Mouse (Mus musculus): Measurements from ENCODE around the gene Plekhm3. TPM values are rescaled to one million over a fixed set of nuclear protein-coding genes. Genes with fewer than 3 reads are reported as not detected.

Plekhm3 gene
- total RNA-seq, 1 experiment = 9.8 TPM

- no peaks in the 10 kb centered on the region; the same call in 1 of the 2 replicates for H3K36me3 ChIP-seq (ENCODE audit: control insufficient read depth, insufficient read depth, low read length, poor library complexity, severe bottlenecking)
- peak; percentile 38 for DNase-seq (ENCODE audit: low read depth, low spot score)
- no peaks in the 10 kb centered on the region for H3K9me3 ChIP-seq (ENCODE audit: control insufficient read depth, insufficient read depth, low read depth, low read length)
- TF ChIP-seq CHD2 (IDR thresholded peaks at IDR 0.05; ENCODE audit: low read depth, low read length) = no peak
- H3K9ac ChIP-seq (ENCODE audit: insufficient read depth, low read depth, low read length, poor library complexity, severe bottlenecking) = no peak overlapping the region
- H3K4me3 ChIP-seq (ENCODE audit: insufficient read depth in 1 of 2, low read depth in 1 of 2, low read length in 2 of 2, poor library complexity in 1 of 2, severe bottlenecking in 1 of 2) = no peak overlapping the region
- in situ Hi-C loops (cut with MboI; ENCODE audit: low sequenced_read_pairs in 2 of 2, unreplicated experiment in 2 of 2) = no loop called here
- H3K4me1 ChIP-seq (ENCODE audit: control insufficient read depth in 2 of 2, insufficient read depth in 2 of 2, low read length in 2 of 2, poor library complexity in 1 of 2) = peaks cover 0 to 7% of the 10 kb centered on the region in 2 experiments; a peak in 2 of 4 replicates
- H3K27ac ChIP-seq (ENCODE audit: insufficient read depth, low read depth, low read length, poor library complexity, severe bottlenecking) = no peak overlapping the region
These were observed 39.6 kb downstream of the Plekhm3 start for GRCm38 (mm10) chr1:64916884-64917507.

- Histone ChIP-seq H3K36me3 (ENCODE audit: control insufficient read depth, insufficient read depth, low read length, poor library complexity, severe bottlenecking) (no peaks in the 10 kb centered on the region), H3K9ac (ENCODE audit: insufficient read depth, low read depth, low read length, poor library complexity, severe bottlenecking) (no peak overlapping the region), H3K27ac (ENCODE audit: insufficient read depth, low read depth, low read length, poor library complexity, severe bottlenecking) (no peak overlapping the region), H3K4me3 (ENCODE audit: insufficient read depth in 1 of 2, low read depth in 1 of 2, low read length in 2 of 2, poor library complexity in 1 of 2, severe bottlenecking in 1 of 2) (no peak overlapping the region), H3K4me1 (ENCODE audit: control insufficient read depth in 2 of 2, insufficient read depth in 2 of 2, low read length in 2 of 2, poor library complexity in 1 of 2) (peaks cover 0 to 7% of the 10 kb centered on the region in 2 experiments; a peak in 2 of 4 replicates), H3K9me3 (ENCODE audit: control insufficient read depth, insufficient read depth, low read depth, low read length) (no peaks in the 10 kb centered on the region)
- no peak for TF ChIP-seq CHD2 (IDR thresholded peaks at IDR 0.05; ENCODE audit: low read depth, low read length)
- TF ChIP-seq ZC3H11A (IDR thresholded peaks at IDR 0.05; ENCODE audit: borderline replicate concordance, low read depth, low read length) = no peak
- TF ChIP-seq ZNF384 (IDR thresholded peaks at IDR 0.05; ENCODE audit: low read depth, low read length) = no peak
- TF ChIP-seq HCFC1 (IDR thresholded peaks at IDR 0.05; ENCODE audit: borderline replicate concordance, insufficient read depth, low read length) = no peak
- TF ChIP-seq MAFK (IDR thresholded peaks at IDR 0.05; ENCODE audit: insufficient read depth, low read depth, low read length) = no peak
- in situ Hi-C loops (cut with MboI; ENCODE audit: low sequenced_read_pairs in 2 of 2, unreplicated experiment in 2 of 2) = no loop called here
- no peak for DNase-seq (ENCODE audit: low read depth, low spot score)
These were observed 42.3 kb downstream of the Plekhm3 start for GRCm38 (mm10) chr1:64914356-64914755.

GRCm38 (mm10) chr1:64907740-64908139, 48.9 kb downstream of the Plekhm3 start:
- TF ChIP-seq ZC3H11A (IDR thresholded peaks at IDR 0.05; ENCODE audit: borderline replicate concordance, low read depth, low read length) = no peak
- H3K4me1 ChIP-seq (ENCODE audit: control insufficient read depth in 2 of 2, insufficient read depth in 2 of 2, low read length in 2 of 2, poor library complexity in 1 of 2) = no peaks in the 10 kb centered on the region
- no peak overlapping the region for H3K27ac ChIP-seq (ENCODE audit: insufficient read depth, low read depth, low read length, poor library complexity, severe bottlenecking)
- in situ Hi-C loops (cut with MboI; ENCODE audit: low sequenced_read_pairs in 2 of 2, unreplicated experiment in 2 of 2) = no loop called here
- no peak for DNase-seq (ENCODE audit: low read depth, low spot score)
- H3K9me3 ChIP-seq (ENCODE audit: control insufficient read depth, insufficient read depth, low read depth, low read length) = no peaks in the 10 kb centered on the region
- no peak overlapping the region for H3K4me3 ChIP-seq (ENCODE audit: insufficient read depth in 1 of 2, low read depth in 1 of 2, low read length in 2 of 2, poor library complexity in 1 of 2, severe bottlenecking in 1 of 2)
- no peaks in the 10 kb centered on the region for H3K36me3 ChIP-seq (ENCODE audit: control insufficient read depth, insufficient read depth, low read length, poor library complexity, severe bottlenecking)
- H3K9ac ChIP-seq (ENCODE audit: insufficient read depth, low read depth, low read length, poor library complexity, severe bottlenecking) = no peak overlapping the region

GRCm38 (mm10) chr1:64906226-64906625, 50.4 kb downstream of the Plekhm3 start:
- Histone ChIP-seq H3K27ac (ENCODE audit: insufficient read depth, low read depth, low read length, poor library complexity, severe bottlenecking) (no peak overlapping the region), H3K9ac (ENCODE audit: insufficient read depth, low read depth, low read length, poor library complexity, severe bottlenecking) (no peak overlapping the region), H3K9me3 (ENCODE audit: control insufficient read depth, insufficient read depth, low read depth, low read length) (no peaks in the 10 kb centered on the region), H3K36me3 (ENCODE audit: control insufficient read depth, insufficient read depth, low read length, poor library complexity, severe bottlenecking) (no peaks in the 10 kb centered on the region), H3K4me3 (ENCODE audit: insufficient read depth in 1 of 2, low read depth in 1 of 2, low read length in 2 of 2, poor library complexity in 1 of 2, severe bottlenecking in 1 of 2) (no peak overlapping the region), H3K4me1 (ENCODE audit: control insufficient read depth in 2 of 2, insufficient read depth in 2 of 2, low read length in 2 of 2, poor library complexity in 1 of 2) (no peaks in the 10 kb centered on the region)
- no peak for DNase-seq (ENCODE audit: low read depth, low spot score)
- TF ChIP-seq ZC3H11A (IDR thresholded peaks at IDR 0.05; ENCODE audit: borderline replicate concordance, low read depth, low read length) (no peak), HCFC1 (IDR thresholded peaks at IDR 0.05; ENCODE audit: borderline replicate concordance, insufficient read depth, low read length) (no peak), ZNF384 (IDR thresholded peaks at IDR 0.05; ENCODE audit: low read depth, low read length) (no peak), MAFK (IDR thresholded peaks at IDR 0.05; ENCODE audit: insufficient read depth, low read depth, low read length) (no peak), CHD2 (IDR thresholded peaks at IDR 0.05; ENCODE audit: low read depth, low read length) (no peak)
- in situ Hi-C loops (cut with MboI; ENCODE audit: low sequenced_read_pairs in 2 of 2, unreplicated experiment in 2 of 2) = no loop called here

GRCm38 (mm10) chr1:64903415-64903814, 53.2 kb downstream of the Plekhm3 start:
- H3K9ac ChIP-seq (ENCODE audit: insufficient read depth, low read depth, low read length, poor library complexity, severe bottlenecking) = no peak overlapping the region
- TF ChIP-seq HCFC1 (IDR thresholded peaks at IDR 0.05; ENCODE audit: borderline replicate concordance, insufficient read depth, low read length) = no peak
- TF ChIP-seq MAFK (IDR thresholded peaks at IDR 0.05; ENCODE audit: insufficient read depth, low read depth, low read length) = no peak
- TF ChIP-seq ZC3H11A (IDR thresholded peaks at IDR 0.05; ENCODE audit: borderline replicate concordance, low read depth, low read length) = no peak
- TF ChIP-seq ZNF384 (IDR thresholded peaks at IDR 0.05; ENCODE audit: low read depth, low read length) = no peak
- TF ChIP-seq CHD2 (IDR thresholded peaks at IDR 0.05; ENCODE audit: low read depth, low read length) = no peak
- no peaks in the 10 kb centered on the region for H3K4me1 ChIP-seq (ENCODE audit: control insufficient read depth in 2 of 2, insufficient read depth in 2 of 2, low read length in 2 of 2, poor library complexity in 1 of 2)
- in situ Hi-C loops (cut with MboI; ENCODE audit: low sequenced_read_pairs in 2 of 2, unreplicated experiment in 2 of 2) = no loop called here
- H3K4me3 ChIP-seq (ENCODE audit: insufficient read depth in 1 of 2, low read depth in 1 of 2, low read length in 2 of 2, poor library complexity in 1 of 2, severe bottlenecking in 1 of 2) = no peak overlapping the region
- no peak for DNase-seq (ENCODE audit: low read depth, low spot score)
- H3K36me3 ChIP-seq (ENCODE audit: control insufficient read depth, insufficient read depth, low read length, poor library complexity, severe bottlenecking) = no peaks in the 10 kb centered on the region
- H3K27ac ChIP-seq (ENCODE audit: insufficient read depth, low read depth, low read length, poor library complexity, severe bottlenecking) = no peak overlapping the region
- H3K9me3 ChIP-seq (ENCODE audit: control insufficient read depth, insufficient read depth, low read depth, low read length) = no peaks in the 10 kb centered on the region
